Mouse (Mus musculus): ENCODE results near the gene Cald1. TPM values are rescaled to one million over a fixed set of nuclear protein-coding genes. Genes with fewer than 3 reads are reported as not detected.

The Cald1 gene
- polyA plus RNA-seq, 1 experiment: 24.7 TPM

- DNase-seq: peak; percentile 51
- Histone ChIP-seq H3K4me1 (ENCODE audit: control insufficient read depth, insufficient read depth, low read length) (peaks cover 3% of the 10 kb centered on the region; the same call in 1 of the 2 replicates), H3K27me3 (replicated peaks; ENCODE audit: control insufficient read depth, insufficient read depth, low read length) (no peaks in the 10 kb centered on the region), H3K36me3 (ENCODE audit: control insufficient read depth, insufficient read depth, low read length) (no peaks in the 10 kb centered on the region), H3K27ac (ENCODE audit: insufficient read depth, low read depth, low read length) (peak overlapping the region; percentile 54), H3K4me3 (ENCODE audit: insufficient read depth, low read depth, low read length) (no peak overlapping the region)
- TF ChIP-seq CTCF (conservative IDR thresholded peaks at IDR 0.05; ENCODE audit: insufficient read depth, insufficient read length, low read depth, low read length) (no peak), POLR2A (IDR thresholded peaks at IDR 0.05; ENCODE audit: low read depth, low read length) (no peak)
- 65% methylated on average over 8 of the region's 8 CpGs for WGBS
These were observed 28.4 kb downstream of the Cald1 start for GRCm38 (mm10) chr6:34626586-34627245.

GRCm38 (mm10) chr6:34628131-34628530, 29.8 kb downstream of the Cald1 start:
- Histone ChIP-seq H3K36me3 (ENCODE audit: control insufficient read depth, insufficient read depth, low read length) (no peaks in the 10 kb centered on the region), H3K4me1 (ENCODE audit: control insufficient read depth, insufficient read depth, low read length) (peaks cover 3% of the 10 kb centered on the region; the same call in 1 of the 2 replicates), H3K27me3 (replicated peaks; ENCODE audit: control insufficient read depth, insufficient read depth, low read length) (no peaks in the 10 kb centered on the region), H3K27ac (ENCODE audit: insufficient read depth, low read depth, low read length) (no peak overlapping the region), H3K4me3 (ENCODE audit: insufficient read depth, low read depth, low read length) (no peak overlapping the region)
- DNase-seq: no peak
- 49% methylated on average over 1 of the region's 1 CpGs for WGBS
- TF ChIP-seq POLR2A (IDR thresholded peaks at IDR 0.05; ENCODE audit: low read depth, low read length): no peak
- no peak for TF ChIP-seq CTCF (conservative IDR thresholded peaks at IDR 0.05; ENCODE audit: insufficient read depth, insufficient read length, low read depth, low read length)

GRCm38 (mm10) chr6:34633776-34634175, 35.5 kb downstream of the Cald1 start:
- TF ChIP-seq CTCF (conservative IDR thresholded peaks at IDR 0.05; ENCODE audit: insufficient read depth, insufficient read length, low read depth, low read length): no peak
- TF ChIP-seq POLR2A (IDR thresholded peaks at IDR 0.05; ENCODE audit: low read depth, low read length): no peak
- 35% methylated on average over 3 of the region's 3 CpGs for WGBS
- H3K4me1 ChIP-seq (ENCODE audit: control insufficient read depth, insufficient read depth, low read length): no peaks in the 10 kb centered on the region
- no peaks in the 10 kb centered on the region for H3K36me3 ChIP-seq (ENCODE audit: control insufficient read depth, insufficient read depth, low read length)
- no peak for DNase-seq
- H3K27me3 ChIP-seq (replicated peaks; ENCODE audit: control insufficient read depth, insufficient read depth, low read length): no peaks in the 10 kb centered on the region
- no peak overlapping the region for H3K27ac ChIP-seq (ENCODE audit: insufficient read depth, low read depth, low read length)
- H3K4me3 ChIP-seq (ENCODE audit: insufficient read depth, low read depth, low read length): no peak overlapping the region

GRCm38 (mm10) chr6:34637588-34638438, 39.5 kb downstream of the Cald1 start:
- WGBS: 53% methylated on average over 10 of the region's 10 CpGs
- peak overlapping the region; percentile 41; the same call in 1 of the 2 replicates for H3K27ac ChIP-seq (ENCODE audit: insufficient read depth, low read depth, low read length)
- TF ChIP-seq CTCF (conservative IDR thresholded peaks at IDR 0.05; ENCODE audit: insufficient read depth, insufficient read length, low read depth, low read length): no peak
- no peaks in the 10 kb centered on the region for H3K36me3 ChIP-seq (ENCODE audit: control insufficient read depth, insufficient read depth, low read length)
- no peaks in the 10 kb centered on the region for H3K27me3 ChIP-seq (replicated peaks; ENCODE audit: control insufficient read depth, insufficient read depth, low read length)
- no peak for DNase-seq
- no peak overlapping the region for H3K4me3 ChIP-seq (ENCODE audit: insufficient read depth, low read depth, low read length)
- H3K4me1 ChIP-seq (ENCODE audit: control insufficient read depth, insufficient read depth, low read length): no peaks in the 10 kb centered on the region

DNA sequence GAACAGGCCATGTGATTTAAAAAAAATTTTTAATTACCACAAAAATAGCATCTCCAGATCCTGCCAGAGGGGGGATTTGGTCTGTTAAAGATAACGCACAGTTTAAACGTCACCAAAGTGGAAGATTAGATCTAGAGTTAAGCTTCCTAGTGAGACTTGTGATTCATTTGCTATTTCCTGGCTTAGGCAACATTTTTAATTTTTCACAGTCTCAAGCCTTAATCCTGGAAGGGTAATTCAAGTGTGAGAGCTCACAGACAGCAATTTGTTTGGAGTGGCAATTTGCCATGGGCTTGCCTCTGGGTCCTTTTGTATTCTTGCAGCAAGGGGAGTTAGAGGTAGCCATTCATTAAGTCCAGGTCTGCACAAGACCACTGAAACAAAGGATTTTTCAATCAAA, 40.4 kb downstream of the Cald1 start:
- TF ChIP-seq POLR2A (IDR thresholded peaks at IDR 0.05; ENCODE audit: low read depth, low read length): no peak
- no peak for TF ChIP-seq CTCF (conservative IDR thresholded peaks at IDR 0.05; ENCODE audit: insufficient read depth, insufficient read length, low read depth, low read length)
- H3K4me3 ChIP-seq (ENCODE audit: insufficient read depth, low read depth, low read length): no peak overlapping the region
- peak; percentile 87 for DNase-seq
- no peaks in the 10 kb centered on the region for H3K36me3 ChIP-seq (ENCODE audit: control insufficient read depth, insufficient read depth, low read length)
- 31% methylated on average over 2 of the region's 2 CpGs for whole genome bisulfite sequencing
- no peak overlapping the region; the same call in 1 of the 2 replicates for H3K27ac ChIP-seq (ENCODE audit: insufficient read depth, low read depth, low read length)
- no peaks in the 10 kb centered on the region for H3K4me1 ChIP-seq (ENCODE audit: control insufficient read depth, insufficient read depth, low read length)
- no peaks in the 10 kb centered on the region for H3K27me3 ChIP-seq (replicated peaks; ENCODE audit: control insufficient read depth, insufficient read depth, low read length)

DNA sequence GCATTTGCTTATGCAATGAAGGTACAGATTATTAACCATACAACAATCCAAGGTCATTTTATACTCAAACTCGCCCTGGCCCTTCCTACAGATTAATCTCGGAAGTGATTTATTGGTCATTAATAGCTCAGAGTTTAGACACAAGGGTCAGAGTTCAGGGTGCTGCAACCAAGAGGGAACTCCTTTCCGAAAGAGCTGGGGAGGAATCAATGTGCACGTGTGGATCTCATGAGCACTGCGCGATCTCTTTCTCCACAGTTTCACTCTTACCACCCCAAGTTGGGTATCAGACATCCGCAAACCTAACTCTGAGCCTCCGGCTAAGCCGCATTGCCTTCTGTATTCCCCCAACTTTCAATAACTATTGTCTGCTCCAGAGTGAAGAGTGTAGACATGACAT, 41.9 kb downstream of the Cald1 start:
- 57% methylated on average over 9 of the region's 9 CpGs for WGBS
- TF ChIP-seq POLR2A (IDR thresholded peaks at IDR 0.05; ENCODE audit: low read depth, low read length) (no peak), CTCF (conservative IDR thresholded peaks at IDR 0.05; ENCODE audit: insufficient read depth, insufficient read length, low read depth, low read length) (no peak)
- no peaks in the 10 kb centered on the region for H3K4me1 ChIP-seq (ENCODE audit: control insufficient read depth, insufficient read depth, low read length)
- peak overlapping the region; percentile 49; the same call in 1 of the 2 replicates for H3K27ac ChIP-seq (ENCODE audit: insufficient read depth, low read depth, low read length)
- no peak overlapping the region for H3K4me3 ChIP-seq (ENCODE audit: insufficient read depth, low read depth, low read length)
- H3K27me3 ChIP-seq (replicated peaks; ENCODE audit: control insufficient read depth, insufficient read depth, low read length): no peaks in the 10 kb centered on the region
- DNase-seq: no peak
- no peaks in the 10 kb centered on the region for H3K36me3 ChIP-seq (ENCODE audit: control insufficient read depth, insufficient read depth, low read length)

DNA sequence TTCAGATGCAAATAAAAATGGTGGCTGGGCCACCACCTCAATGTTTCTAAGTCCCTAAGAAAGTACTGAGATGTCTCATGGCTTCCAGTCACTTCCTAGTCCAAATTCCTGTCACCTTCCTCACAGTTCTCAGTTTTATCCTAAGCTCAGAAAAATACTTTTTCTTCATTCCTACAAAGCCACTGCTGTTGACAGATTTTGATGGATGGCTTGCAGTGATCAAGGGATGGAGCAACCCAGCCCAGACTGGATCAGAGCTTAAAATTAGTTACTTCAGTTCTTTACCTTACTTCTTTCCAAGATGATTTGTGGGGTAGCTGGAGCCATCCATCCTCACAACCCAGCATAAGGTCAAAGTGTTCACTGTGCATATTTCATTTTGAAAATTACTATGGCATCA, 42.8 kb downstream of the Cald1 start:
- H3K36me3 ChIP-seq (ENCODE audit: control insufficient read depth, insufficient read depth, low read length): no peaks in the 10 kb centered on the region
- H3K4me3 ChIP-seq (ENCODE audit: insufficient read depth, low read depth, low read length): no peak overlapping the region
- H3K27ac ChIP-seq (ENCODE audit: insufficient read depth, low read depth, low read length): no peak overlapping the region
- no peaks in the 10 kb centered on the region for H3K27me3 ChIP-seq (replicated peaks; ENCODE audit: control insufficient read depth, insufficient read depth, low read length)
- H3K4me1 ChIP-seq (ENCODE audit: control insufficient read depth, insufficient read depth, low read length): no peaks in the 10 kb centered on the region
- no peak for DNase-seq
- no peak for TF ChIP-seq CTCF (conservative IDR thresholded peaks at IDR 0.05; ENCODE audit: insufficient read depth, insufficient read length, low read depth, low read length)
- TF ChIP-seq POLR2A (IDR thresholded peaks at IDR 0.05; ENCODE audit: low read depth, low read length): no peak

All from kidney, adult 2 months (tissue).